Mouse (Mus musculus) ES-E14 (cell line): Measurements from ENCODE around the gene Rai14.

Experiments used
- CHD2 ChIP-seq: IDR thresholded peaks from 2 replicates; pipeline ENCODE4 v1.6.1; 2014; ENCODE audit warnings: mild to moderate bottlenecking, low read depth, low read length, inconsistent platforms
- MAFK ChIP-seq: IDR thresholded peaks from 2 replicates; pipeline ENCODE4 v1.6.1; 2014; ENCODE audit warnings: mild to moderate bottlenecking, low read depth, low read length, inconsistent platforms; ENCODE audit not compliant: insufficient read depth
- ZC3H11A ChIP-seq: IDR thresholded peaks from 2 replicates; pipeline ENCODE4 v1.6.1; 2012; ENCODE audit warnings: low read depth, mild to moderate bottlenecking, inconsistent platforms, low read length, borderline replicate concordance
- ZNF384 ChIP-seq: IDR thresholded peaks from 2 replicates; pipeline ENCODE4 v1.6.1; 2012; ENCODE audit warnings: low read depth, low read length, inconsistent platforms

- TF ChIP-seq ZNF384 (no peak), CHD2 (no peak), ZC3H11A (no peak), MAFK (no peak)
Observed at GRCm38 (mm10) chr15:10628980-10629346, 85.5 kb downstream of the Rai14 start.
